Mouse (Mus musculus): Measurements from ENCODE around the gene Scarf2.

The Scarf2 gene

DNA sequence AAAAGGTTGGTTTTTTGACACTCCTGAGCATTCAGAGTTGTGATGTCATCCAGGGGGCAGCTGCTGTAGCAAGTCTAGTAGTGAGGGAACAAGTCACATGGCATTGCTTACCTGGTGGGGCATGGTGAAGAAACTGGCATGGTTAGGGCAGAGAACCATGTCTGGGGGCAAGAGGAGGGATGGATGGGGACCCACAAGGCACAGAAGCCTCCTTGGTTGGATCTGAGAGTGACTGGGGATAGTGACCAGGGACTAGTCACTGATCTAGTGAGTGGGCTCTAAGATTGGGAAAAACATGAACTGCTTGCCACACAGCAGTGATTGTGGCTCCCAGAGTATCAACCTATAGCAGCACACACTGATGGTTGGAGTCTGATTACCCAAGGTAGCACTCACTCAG is 2.5 kb downstream of the Scarf2 start:
- DNase-seq (ENCODE audit: low read depth, low spot score) = no peak

DNA sequence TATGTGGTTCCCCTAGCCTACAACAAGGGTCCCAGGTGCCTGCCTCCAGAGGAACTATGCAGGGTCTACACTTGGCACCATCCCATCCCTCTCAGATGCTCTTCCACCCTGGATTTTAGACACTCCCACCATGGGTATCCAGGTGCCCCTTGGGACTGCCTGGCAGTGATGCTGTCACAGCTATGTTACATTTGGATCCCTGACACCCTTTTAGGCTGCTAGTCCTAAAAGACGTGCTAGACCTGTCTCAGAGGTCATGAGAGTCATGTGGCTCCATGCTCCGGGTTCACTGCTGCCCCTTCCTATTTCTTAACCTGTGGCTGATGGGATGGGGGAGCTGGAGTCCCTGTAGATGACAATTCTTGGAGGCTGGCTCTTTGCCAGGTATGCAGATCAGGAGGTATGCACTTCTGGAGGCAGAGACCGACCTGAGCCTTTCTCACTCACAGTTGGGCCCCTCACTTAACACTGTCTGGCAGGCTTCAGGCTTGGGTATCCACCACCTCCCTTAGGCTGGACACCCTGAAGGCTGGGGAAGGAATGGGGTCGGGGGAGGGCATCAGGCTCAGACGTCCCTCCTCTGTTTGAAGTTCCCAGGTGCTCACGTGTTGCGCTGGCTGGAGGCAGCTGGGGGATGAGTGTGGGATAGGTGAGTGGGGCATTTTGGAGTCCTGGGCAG is 4.8 kb downstream of the Scarf2 start:
- DNase-seq (ENCODE audit: low read depth, low spot score) = no peak

DNA sequence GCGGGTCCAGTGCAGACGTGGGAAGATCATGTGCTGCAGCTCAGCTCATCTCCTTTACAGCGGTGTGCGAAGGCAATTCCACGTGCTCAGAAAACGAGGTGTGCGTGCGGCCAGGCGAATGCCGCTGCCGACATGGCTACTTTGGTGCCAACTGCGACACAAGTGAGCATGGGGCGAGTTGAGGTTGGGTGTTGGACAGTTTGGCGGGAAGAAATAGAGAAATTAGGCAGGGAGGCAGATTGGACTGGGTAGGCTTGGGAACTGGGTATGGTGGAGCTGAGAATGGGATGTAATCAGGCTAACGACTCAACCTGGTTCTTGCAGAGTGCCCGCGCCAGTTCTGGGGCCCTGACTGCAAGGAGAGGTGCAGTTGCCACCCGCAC is 5.4 kb downstream of the Scarf2 start:
- DNase-seq (ENCODE audit: low read depth, low spot score) = no peak

DNA sequence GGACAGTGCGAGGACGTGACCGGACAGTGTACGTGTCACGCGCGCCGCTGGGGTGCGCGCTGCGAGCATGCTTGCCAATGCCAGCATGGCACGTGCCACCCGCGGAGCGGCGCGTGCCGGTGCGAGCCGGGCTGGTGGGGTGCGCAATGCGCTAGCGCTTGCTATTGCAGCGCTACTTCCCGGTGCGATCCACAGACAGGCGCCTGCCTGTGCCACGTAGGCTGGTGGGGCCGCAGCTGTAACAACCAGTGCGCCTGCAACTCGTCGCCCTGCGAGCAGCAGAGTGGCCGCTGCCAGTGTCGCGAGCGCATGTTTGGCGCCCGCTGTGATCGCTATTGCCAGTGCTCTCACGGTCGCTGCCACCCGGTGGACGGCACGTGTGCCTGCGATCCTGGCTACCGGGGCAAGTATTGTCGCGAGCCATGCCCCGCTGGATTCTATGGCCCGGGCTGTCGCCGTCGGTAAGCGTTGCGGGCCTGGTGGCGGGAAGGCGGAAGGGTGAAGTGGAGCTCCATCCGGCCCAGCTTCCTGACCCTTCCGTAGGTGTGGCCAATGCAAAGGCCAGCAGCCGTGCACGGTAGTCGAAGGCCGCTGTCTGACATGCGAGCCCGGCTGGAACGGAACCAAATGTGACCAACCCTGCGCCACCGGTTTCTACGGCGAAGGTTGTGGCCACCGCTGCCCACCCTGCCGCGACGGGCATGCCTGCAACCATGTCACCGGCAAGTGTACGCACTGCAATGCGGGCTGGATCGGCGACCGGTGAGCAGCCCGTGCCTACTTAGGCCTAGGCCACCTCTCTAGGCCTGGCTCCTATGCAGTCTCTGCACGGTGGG is 6.0 kb downstream of the Scarf2 start:
- DNase-seq (ENCODE audit: low read depth, low spot score) = no peak

DNA sequence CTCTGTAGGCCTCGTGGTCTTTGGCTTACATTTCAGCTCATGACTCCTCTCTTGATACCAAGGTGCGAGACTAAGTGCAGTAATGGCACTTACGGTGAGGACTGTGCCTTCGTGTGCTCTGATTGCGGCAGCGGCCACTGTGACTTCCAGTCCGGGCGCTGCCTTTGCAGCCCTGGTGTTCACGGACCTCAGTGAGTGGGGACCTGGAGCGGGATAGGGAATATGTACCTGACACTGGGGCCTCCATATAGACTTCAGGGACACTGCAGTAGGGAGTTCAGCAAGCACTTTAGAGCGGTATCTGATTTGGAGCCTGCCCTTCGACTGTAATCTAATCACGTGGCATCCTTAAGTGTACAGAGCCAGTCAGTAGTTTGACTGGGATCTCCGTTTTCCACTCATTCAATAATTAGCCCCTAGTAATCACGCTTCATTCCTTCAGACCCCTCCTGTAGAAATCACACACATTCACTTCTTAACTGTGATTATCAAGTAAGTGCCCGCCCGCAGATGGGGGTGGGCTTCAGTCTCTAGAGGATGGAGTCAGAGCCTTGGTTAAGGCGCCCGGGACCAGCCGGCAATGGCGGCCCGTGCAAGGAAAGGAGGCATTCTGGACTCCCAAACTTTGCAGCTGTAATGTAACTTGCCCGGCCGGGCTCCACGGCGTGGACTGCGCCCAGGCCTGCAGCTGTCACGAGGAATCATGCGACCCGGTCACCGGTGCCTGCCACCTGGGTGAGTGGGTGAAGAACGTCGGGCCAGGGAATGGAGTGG is 6.8 kb downstream of the Scarf2 start:
- DNase-seq (ENCODE audit: low read depth, low spot score) = no peak

DNA sequence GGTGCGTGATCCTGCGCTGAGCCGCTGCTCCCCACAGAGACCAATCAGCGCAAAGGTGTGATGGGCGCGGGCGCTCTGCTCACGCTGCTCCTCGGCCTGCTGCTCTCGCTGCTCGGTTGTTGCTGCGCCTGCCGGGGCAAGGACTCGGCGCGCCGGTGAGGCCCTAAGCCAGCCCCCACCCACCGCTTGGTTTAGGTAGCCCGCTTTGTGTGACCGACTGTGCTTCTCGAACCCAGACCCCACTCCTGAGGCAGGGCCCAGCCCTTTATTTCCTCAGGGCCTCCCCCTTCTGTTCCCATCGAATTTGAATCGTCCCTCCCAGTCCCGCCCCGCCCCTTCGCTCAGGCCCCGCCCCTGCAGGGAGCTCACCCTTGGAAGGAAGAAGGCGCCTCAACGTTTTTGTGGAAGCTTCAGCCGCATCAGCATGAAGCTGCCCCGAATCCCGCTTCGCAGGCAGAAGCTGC is 7.4 kb downstream of the Scarf2 start:
- no peak for DNase-seq (ENCODE audit: low read depth, low spot score)

DNA sequence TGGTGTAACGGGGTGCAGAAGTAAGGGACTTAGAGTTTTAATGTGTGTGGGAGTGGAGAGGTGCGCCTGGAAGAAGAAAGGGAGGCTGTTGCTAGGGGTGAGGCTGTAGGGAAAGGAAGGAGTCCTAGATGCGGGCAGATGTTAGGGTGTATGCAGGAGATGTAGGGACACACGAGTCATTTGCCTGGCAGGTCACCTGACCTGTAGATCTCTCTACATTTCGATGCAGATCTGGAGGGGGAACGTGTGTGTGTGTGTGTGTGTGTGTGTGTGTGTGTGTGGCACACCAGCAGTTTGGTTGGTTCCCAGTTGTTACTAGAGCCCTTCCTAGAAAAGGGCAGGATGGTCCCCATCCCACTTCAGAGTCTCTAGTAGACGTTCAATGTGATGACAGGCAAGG is 7.9 kb downstream of the Scarf2 start:
- no peak for DNase-seq (ENCODE audit: low read depth, low spot score)

DNA sequence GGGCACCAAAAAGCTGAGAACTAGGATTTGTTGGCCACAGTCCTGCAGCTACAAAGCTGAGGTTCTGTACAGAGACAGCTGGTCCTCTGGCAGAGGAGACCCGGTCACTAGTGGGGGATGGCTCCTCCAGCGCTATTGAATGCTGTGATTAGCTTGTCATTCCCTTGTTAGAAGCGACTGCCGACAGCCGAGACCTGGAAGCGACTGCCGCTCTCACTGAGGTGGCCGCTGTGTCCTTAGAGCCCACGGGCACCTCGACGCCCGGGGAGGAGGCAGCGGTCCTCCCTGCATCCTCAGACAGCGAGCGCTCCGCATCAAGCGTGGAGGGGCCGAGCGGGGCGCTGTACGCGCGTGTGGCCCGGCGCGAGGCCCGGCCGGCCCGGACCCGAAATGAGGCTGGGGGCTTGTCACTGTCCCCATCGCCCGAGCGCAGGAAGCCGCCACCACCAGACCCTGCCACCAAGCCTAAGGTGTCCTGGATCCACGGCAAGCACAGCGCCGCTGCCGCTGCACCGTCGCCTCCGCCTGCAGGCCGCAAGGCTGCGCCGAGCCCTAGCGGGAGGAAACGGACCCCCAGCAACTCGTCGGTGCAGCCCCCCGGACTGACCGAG is 9.6 kb downstream of the Scarf2 start:
- no peak for DNase-seq (ENCODE audit: low read depth, low spot score)

DNA sequence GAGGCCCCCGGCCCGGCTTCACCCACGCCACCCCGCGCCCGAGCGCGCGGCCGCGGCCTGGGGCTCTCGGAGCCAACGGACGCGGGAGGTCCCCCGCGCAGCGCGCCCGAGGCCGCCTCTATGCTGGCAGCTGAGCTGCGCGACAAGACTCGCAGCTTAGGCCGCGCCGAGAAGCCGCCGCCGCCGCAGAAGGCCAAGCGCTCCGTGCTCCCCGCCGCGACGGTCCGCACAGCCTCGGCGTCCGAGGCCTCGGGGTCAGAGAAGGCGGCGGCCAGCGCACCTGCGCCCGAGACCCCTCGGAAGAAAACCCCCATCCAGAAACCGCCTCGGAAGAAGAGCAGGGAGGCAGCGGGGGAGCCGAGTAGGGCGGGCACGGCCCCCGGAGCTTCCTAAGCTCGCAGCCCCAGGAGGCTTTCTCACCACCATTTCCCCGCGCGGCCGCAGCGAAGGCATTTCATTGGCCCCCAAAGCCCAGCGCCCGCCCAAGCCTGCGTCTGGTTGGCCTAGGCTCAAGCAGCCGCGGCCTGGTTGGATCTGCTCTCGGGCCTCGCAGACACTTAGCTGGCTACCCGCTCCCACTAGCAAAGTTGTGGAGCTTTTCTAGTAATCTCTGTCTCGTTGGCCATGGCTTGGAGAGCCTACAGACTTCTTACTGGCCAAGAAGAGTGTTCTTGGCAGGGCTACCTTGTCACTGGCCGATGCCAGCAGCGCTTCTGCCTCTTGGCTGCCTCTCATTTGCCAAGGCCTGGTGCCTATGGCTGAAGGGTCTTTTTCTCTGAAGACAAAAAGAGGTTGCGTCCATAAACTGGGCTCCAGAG is 10.3 kb downstream of the Scarf2 start:
- DNase-seq (ENCODE audit: low read depth, low spot score) = peak; percentile 68

DNA sequence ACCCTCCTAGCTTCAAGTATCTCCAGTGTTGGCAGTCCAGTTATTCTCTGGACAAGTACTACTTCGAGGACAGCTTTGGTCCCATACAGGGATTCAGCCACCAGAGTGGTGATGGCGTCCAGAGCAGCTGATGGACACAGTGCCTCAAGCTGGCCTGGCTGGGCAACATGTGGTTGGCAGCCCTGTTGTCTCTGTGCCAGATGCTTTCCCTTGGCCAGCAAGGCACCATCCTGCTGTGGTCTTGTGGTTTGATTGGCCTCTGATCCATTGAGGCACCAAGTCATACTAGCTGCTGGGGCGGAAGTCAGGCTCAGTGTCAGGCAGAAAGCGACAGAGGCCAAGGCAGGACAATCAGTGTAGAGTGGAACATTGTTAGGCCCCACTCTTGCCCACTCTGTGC is 12.0 kb downstream of the Scarf2 start:
- DNase-seq (ENCODE audit: low read depth, low spot score) = no peak

DNA sequence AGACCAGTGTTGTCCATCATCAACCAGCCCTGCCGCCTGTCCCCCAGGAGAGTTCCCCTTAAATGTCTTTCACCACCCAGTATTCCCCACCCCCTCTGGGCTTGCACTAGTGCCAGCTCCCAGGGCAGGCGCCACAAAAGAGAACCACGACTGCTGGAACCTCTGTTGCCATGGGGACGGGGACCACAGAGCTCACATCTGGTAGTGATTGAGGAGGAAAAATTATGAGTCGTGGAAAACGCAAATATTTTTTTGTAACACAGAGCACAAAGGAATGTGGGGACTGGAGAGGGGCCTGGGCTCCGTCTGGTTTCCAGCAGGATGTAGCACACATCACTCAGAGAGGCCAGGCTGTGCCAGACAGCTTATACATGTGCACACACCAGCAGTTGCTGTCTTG is 12.6 kb downstream of the Scarf2 start:
- DNase-seq (ENCODE audit: low read depth, low spot score) = peak; percentile 71

DNA sequence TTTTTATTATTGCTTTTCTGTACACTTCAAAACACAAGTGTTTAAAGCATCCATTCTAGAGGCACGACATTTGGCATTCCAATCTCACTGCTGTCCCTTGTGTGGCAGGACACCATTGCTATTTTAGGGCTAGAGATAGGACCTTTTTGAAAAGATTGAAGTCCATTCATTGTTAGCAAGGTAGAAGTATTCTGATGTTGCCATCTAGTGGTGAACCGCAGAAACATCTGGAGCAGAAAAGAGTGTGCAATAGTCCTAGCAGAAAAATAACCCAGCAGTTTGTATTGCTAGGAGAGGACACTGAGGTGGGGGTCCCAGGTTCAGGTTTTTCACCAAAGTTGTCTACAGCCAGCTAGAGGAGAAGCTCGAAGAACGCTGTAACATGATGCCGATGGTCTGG is 15.0 kb downstream of the Scarf2 start:
- DNase-seq (ENCODE audit: low read depth, low spot score) = no peak

DNA sequence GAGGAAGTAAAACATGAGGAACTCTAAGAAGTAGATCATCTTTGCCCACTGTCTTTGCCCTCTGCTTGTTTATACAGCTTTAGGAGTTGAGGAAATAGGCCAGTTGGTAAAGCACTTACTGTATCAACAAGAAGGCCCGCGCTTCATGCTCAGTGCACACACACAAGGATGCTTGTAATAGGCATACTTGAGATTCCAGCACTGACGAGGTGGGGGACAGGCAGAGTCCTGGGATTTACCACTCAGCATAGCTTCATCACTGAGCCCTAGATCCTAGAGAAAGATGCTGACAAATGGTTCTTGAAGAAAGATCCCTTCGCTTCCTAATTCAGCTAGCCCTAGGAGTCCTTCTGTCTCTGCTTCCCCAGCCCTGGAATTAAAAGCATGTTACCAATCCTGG is 16.1 kb downstream of the Scarf2 start:
- no peak for DNase-seq (ENCODE audit: low read depth, low spot score)

DNA sequence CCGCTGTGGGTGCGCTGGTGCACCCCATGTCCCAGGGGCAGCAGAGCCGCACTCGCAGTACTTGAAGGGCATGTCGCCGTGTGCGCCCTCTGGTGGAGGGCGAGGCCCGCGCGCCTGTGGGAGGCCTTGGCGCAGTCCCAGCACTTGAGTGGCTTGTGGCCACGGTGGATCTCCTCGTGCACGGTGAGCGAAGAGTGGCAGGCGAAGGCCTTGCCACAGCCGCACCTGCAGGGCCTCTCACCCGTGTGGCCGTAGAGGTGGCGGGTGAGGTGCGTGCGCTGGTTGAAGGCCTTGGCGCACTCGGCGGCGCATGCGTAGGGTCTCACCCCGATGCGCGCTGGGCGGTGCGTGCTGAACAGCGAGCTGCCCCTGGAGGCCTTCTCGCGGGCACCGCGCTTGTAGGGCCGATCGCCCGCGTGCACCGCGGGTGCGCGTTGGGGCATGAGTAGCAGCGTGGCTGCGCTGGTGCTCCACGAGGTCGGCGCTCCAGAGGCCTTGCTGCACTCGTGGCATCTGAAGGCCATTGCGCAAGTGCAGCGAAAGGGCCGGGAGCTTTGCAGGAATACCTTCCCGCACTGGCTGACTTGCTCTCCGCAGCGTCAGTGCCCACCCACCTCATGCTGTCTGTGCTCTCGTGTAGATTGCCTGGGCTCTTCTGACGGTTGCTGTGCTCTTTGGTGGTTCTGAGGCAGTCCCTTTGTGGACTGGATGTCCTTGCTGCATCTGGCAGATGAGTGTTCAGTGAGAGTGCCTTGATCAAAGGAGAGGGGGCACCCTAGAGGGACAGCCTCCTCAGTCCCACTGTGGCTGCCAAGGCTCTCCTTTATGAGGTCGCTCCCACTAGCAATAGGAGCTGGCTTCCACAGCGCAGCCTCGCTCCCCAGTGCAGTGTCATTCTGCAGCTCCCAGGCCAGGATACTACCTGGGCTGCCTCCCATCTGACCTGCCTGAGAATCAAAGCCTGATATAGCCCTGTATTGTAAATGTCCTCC is 18.6 kb downstream of the Scarf2 start:
- peak; percentile 71 for DNase-seq (ENCODE audit: low read depth, low spot score)

DNA sequence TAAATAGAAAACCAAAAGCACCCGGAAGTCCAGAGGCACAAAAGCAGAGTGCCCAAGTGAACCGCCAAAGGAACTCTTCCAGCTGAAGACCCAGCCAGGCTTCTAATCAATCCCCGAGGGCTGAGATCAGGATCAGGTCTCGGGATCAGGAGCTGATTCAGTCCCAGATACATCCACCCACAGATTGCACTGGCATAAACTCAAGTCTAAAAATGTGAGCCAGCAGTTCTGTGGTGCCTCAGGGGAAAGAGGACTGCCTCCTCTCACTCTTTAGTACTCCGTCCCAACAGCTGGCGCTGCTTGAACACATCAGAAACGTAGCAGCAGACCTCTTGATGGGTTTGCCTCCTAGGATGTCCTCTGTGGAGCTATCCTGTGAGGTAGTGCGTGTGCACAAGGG is 19.4 kb downstream of the Scarf2 start:
- no peak for DNase-seq (ENCODE audit: low read depth, low spot score)

DNA sequence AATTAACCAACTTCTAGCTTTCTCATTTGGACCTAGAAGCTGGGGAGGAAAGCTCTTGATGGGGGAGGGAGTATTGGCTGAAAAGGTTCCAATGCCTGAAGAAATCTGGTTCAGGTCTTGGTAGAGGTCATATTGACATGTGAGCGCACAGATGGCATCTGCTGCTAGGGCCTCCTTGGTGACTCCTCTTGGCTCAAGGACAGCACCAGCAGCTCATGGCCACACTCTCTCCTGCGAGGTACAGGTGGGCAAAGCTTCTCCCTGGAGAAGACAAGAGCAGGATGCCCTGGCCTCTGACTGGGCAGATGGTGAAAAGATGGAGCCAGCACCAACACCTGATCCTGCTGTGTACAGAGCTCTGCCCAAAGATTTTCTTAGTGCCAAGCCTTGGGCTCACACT is 29.4 kb downstream of the Scarf2 start:
- no peak for DNase-seq (ENCODE audit: low read depth, low spot score)

DNA sequence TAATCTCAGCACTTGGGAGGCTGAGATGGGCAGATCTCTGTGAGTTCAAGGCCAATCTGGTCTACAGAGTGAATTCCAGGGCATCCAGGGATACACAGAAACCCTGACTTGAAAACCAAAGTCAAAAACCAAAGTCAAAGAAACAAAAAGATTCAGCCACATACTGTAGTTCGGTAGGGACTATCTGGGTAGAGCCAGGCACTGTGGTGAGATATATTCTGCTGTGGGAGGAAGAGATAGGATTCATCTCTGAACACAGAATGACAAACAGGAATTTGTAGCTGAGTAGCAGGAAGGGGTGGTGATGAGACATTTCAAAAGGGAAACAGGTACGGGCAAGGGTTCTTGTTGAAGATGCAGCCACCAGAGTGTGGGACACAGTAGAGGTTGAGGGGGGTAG is 31.1 kb downstream of the Scarf2 start:
- DNase-seq (ENCODE audit: low read depth, low spot score) = no peak

DNA sequence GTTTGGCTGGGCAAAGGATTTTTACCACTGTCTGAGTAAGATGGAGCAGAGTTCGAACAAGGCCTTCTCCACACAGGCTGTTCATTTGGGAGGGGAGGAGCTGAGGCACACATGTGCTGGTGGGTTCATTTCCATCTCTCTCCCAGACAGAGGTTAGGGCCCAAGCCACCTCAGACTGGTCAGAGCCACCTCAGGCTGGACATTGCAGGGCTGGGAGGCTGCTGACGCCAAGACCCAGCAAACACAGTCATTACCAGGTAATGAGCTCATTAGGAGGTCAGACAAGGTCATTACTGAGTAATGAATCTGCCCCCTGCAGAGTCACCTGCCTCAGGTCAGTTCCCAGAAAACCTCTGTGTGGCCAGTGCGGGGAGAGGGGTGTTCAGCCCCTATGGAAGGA is 31.8 kb downstream of the Scarf2 start:
- DNase-seq (ENCODE audit: low read depth, low spot score) = no peak

DNA sequence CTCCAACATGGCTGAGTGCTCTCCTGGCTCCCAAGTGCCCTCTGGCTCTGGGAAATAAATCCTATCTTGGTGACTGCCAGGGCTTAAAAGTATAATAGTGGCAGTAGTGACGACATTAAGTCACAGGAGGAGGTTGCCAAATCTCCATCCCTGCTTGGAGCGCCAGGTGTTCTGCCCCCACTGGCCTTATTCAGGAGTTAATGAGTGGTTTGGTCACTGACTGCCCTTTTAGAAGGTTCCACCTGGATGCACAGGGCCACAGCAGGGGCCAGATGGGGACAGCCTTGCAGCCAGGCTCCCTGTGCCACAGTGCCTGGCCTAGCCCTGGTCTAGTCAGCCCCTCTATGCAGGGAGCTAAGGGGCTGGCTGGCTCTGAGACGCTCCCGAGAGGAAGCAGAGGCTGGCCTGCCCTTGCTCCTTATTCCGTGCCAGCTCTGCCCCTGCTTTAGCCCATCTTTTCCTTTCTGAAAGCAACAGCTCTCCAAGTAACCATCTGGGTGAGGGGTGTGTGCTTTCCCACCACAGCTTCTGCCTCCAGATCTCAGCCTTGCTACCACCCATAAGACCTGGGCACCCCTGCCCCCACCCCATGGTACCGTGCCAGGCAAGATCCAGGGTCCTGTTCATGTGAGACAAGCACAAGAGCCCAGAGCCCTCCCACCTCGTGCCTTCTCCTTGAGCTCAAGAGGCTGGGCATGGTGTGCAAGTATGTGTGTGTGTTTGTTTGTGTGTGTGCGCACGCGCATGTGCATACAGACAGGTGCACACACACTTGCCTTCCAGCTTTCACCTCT is 33.5 kb downstream of the Scarf2 start:
- DNase-seq (ENCODE audit: low read depth, low spot score) = no peak
